Mouse (Mus musculus) embryonic fibroblast, embryonic 13.5 days (primary cell): ENCODE measurements around the gene Hoxc8. TPM values are rescaled to one million over a fixed set of nuclear protein-coding genes. Genes with fewer than 3 reads are reported as not detected.

Experiments
- H3K27ac ChIP-seq: 2 replicates; pipeline ENCODE4 v1.5.1; 2012; ENCODE audit warnings: low read length, control low read depth, inconsistent platforms; ENCODE audit not compliant: insufficient read depth
- H3K4me1 ChIP-seq: 2 replicates; pipeline ENCODE4 v1.6.1; 2011; ENCODE audit warnings: low read length; ENCODE audit not compliant: control insufficient read depth, insufficient read depth
- H3K4me3 ChIP-seq: 2 replicates; pipeline ENCODE4 v1.5.1; 2011; ENCODE audit warnings: mild to moderate bottlenecking, control low read depth, low read length; ENCODE audit not compliant: insufficient read depth
- CTCF ChIP-seq: IDR thresholded peaks from 2 replicates; pipeline ENCODE4 v1.5.1; 2011; ENCODE audit warnings: mild to moderate bottlenecking, control low read depth, low read length, moderate library complexity, borderline replicate concordance; ENCODE audit not compliant: insufficient read depth
- POLR2A ChIP-seq: IDR thresholded peaks from 2 replicates; pipeline ENCODE4 v1.6.1; 2011; ENCODE audit warnings: low read depth, mild to moderate bottlenecking, control low read depth, low read length, moderate library complexity
- polyA plus RNA-seq: library from polyadenylated mRNA; stranded (reverse); fragments of >200 nt; gene quantifications from 2 replicates; pipeline ENCODE4 v1.2.4, GENCODE M21; 2011; ENCODE audit warnings: low read depth; ENCODE audit not compliant: missing spikeins, insufficient read length

The Hoxc8 gene
- polyA plus RNA-seq, 1 experiment = 28.5 TPM

GRCm38 (mm10) chr15:102963671-102964640 is 26.5 kb upstream of the Hoxc8 start:
- 0 out of 2 replicates have a peak overlapping the region, but pooled peaks have one; percentile 31 for H3K27ac ChIP-seq
- TF ChIP-seq POLR2A (no peak), CTCF (no peak)
- H3K4me3 ChIP-seq = no peak overlapping the region
- H3K4me1 ChIP-seq = no peaks in the 10 kb centered on the region

GRCm38 (mm10) chr15:102965003-102965891 is 25.2 kb upstream of the Hoxc8 start:
- H3K27ac ChIP-seq = no peak overlapping the region; the same call in 1 of the 2 replicates
- H3K4me3 ChIP-seq = no peak overlapping the region

GRCm38 (mm10) chr15:102965892-102966775 is 24.3 kb upstream of the Hoxc8 start:
- no peak for TF ChIP-seq POLR2A
- TF ChIP-seq CTCF = peak; percentile 89
- no peaks in the 10 kb centered on the region for H3K4me1 ChIP-seq
- no peak overlapping the region; the same call in 1 of the 2 replicates for H3K27ac ChIP-seq
- peak overlapping the region; percentile 35 for H3K4me3 ChIP-seq

More at GRCm38 (mm10) chr15:102965003-102965891, 25.2 kb upstream of the Hoxc8 start:
- TF ChIP-seq POLR2A (no peak), CTCF (no peak)
- no peaks in the 10 kb centered on the region for H3K4me1 ChIP-seq

- peak within 1 kb of the TSS; percentile 35 for H3K4me3 ChIP-seq
- no peak for TF ChIP-seq CTCF
- TF ChIP-seq POLR2A = 0 out of 2 replicates have a peak, but pooled peaks have one; percentile 28
- no peak within 1 kb of the TSS; the same call in 1 of the 2 replicates for H3K27ac ChIP-seq
- no peaks in the 10 kb centered on the region for H3K4me1 ChIP-seq
Observed at GRCm38 (mm10) chr15:102966776-102967311, 23.6 kb upstream of the Hoxc8 start, which contains the start of gene Hoxc10. Gene Hoxc10 (plus strand): TSS chr15:102966796.

GRCm38 (mm10) chr15:102967312-102967510 is 23.2 kb upstream of the Hoxc8 start, which contains the start of gene Hoxc5:
Gene Hoxc5 (plus strand): TSS chr15:102967443.
- TF ChIP-seq POLR2A (no peak), CTCF (no peak)
- no peak within 1 kb of the TSS for H3K27ac ChIP-seq
- peak within 1 kb of the TSS; percentile 35 for H3K4me3 ChIP-seq
- no peaks in the 10 kb centered on the region for H3K4me1 ChIP-seq

GRCm38 (mm10) chr15:102967511-102968397 is 22.7 kb upstream of the Hoxc8 start:
- Histone ChIP-seq H3K4me3 (peak overlapping the region; percentile 35), H3K4me1 (no peaks in the 10 kb centered on the region), H3K27ac (no peak overlapping the region)
- TF ChIP-seq CTCF (no peak), POLR2A (no peak)

GRCm38 (mm10) chr15:102969296-102969695 is 21.1 kb upstream of the Hoxc8 start:
- Histone ChIP-seq H3K4me1 (no peaks in the 10 kb centered on the region), H3K4me3 (peak overlapping the region; percentile 35; the same call in 1 of the 2 replicates), H3K27ac (no peak overlapping the region)
- no peak for TF ChIP-seq CTCF
- no peak for TF ChIP-seq POLR2A

- H3K4me1 ChIP-seq = no peaks in the 10 kb centered on the region
- H3K4me3 ChIP-seq = no peak overlapping the region
- TF ChIP-seq CTCF = no peak
- TF ChIP-seq POLR2A = no peak
- no peak overlapping the region for H3K27ac ChIP-seq
Observed at GRCm38 (mm10) chr15:102970740-102971139, 19.7 kb upstream of the Hoxc8 start.
